Comparison of ENCODE assay signal across 9 mouse cellular contexts in the genomic region with DNA sequence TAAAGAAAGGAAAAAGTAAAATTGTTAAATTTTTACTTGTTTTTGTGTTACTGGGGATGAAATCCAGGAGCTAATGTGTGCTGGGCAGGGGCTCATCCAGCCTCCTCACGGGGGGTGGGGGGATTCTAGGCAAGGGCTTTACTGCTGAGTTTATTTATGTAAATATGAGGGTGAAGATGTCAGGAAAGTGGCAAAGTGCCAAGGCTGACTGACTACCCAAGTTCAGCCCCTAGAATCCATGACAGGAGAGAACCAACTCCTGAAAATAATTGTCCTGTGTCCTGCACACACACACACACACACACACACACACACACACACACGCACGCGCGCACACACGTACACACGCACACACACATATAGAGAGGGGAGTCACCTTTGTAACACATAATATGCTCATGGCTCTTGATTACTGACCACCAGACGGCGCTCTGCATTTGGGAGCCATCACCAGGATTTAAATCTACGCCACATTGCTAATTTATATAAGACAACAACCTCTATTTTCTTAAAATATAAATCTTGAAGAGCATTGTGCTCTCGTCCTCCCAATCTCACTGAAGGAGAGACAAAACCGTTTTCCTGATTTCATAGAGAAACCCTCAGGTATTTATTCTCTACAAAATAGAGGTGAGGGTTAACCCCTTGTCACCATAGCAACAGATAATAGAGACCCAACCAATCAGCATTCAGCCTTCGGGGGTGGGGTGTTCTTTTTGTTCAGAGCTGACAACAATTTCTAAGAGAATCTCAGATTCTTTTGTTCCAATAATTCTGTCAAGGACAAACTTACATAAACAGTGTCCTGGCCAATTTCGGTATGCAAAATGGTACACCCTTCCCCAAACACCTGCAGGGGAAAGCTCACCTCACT. TPM values are rescaled to one million over a fixed set of nuclear protein-coding genes. Genes with fewer than 3 reads are reported as not detected.
DNase-seq lines count a peak whose midpoint lies in the region; ATAC-seq and TF ChIP-seq lines count a peak whose summit lies in the region.
"Had no signal": no experiment of that assay in that cellular context is flagged by ENCODE, and none has a peak within 500 bp of the region (broad histone marks: within the 10 kb centered on the region; RNA-seq: fewer than 3 reads in every experiment).

No protein-coding gene starts in this region.

- 34% methylated on average over 14 of the region's 14 CpGs for WGBS in heart, postnatal 0 days
- 32% methylated on average over 14 of the region's 14 CpGs for WGBS in forebrain, embryonic 15.5 days
- WGBS in neural tube, embryonic 14.5 days, result 37% methylated on average over 14 of the region's 14 CpGs
- WGBS in intestine, embryonic 16.5 days, result 46% methylated on average over 14 of the region's 14 CpGs

- H3K4me1 ChIP-seq in heart, postnatal 0 days (ENCODE audit: control insufficient read depth, insufficient read depth), result no peaks in the 10 kb centered on the region
- peaks cover 35% of the 10 kb centered on the region for H3K4me1 ChIP-seq in forebrain, embryonic 15.5 days
- H3K4me1 ChIP-seq in neural tube, embryonic 14.5 days (ENCODE audit: control insufficient read depth, insufficient read depth, low read length), result 0 out of 2 replicates have a peak, but pooled peaks cover 4% of the 10 kb centered on the region
- H3K4me1 ChIP-seq in intestine, embryonic 16.5 days (ENCODE audit: control insufficient read depth, insufficient read depth, low read length), result no peaks in the 10 kb centered on the region

- ATAC-seq in heart, postnatal 0 days (ENCODE audit: insufficient read depth, low read depth), result no peak
- ATAC-seq in forebrain, embryonic 15.5 days (replicated peaks), result peak; percentile 61
- ATAC-seq in neural tube, embryonic 14.5 days (ENCODE audit: low read depth), result peak; percentile 70
- ATAC-seq in intestine, embryonic 16.5 days, result no peak

- no peak for TF ChIP-seq EP300 in heart, postnatal 0 days (IDR thresholded peaks at IDR 0.05; ENCODE audit: low read depth)

- intact Hi-C loops in left cerebral cortex, postnatal 25 days (cut with DNase I), result loop anchor here (1.0 to 5.0 kb wide), 4 partner anchors 17 to 133 kb away; no protein-coding TSS in a partner anchor

- no peak overlapping the region for H3K4me3 ChIP-seq in heart, postnatal 0 days (ENCODE audit: low read depth, low read length)
- H3K4me3 ChIP-seq in forebrain, embryonic 15.5 days, result no peak overlapping the region
- no peak overlapping the region for H3K4me3 ChIP-seq in neural tube, embryonic 14.5 days (ENCODE audit: low read depth, low read length)
- H3K4me3 ChIP-seq in intestine, embryonic 16.5 days (ENCODE audit: low read length), result no peak overlapping the region

- H3K4me2 ChIP-seq in heart, postnatal 0 days (ENCODE audit: low read depth, low read length), result no peak overlapping the region
- peak overlapping the region; percentile 19; the same call in 1 of the 2 replicates for H3K4me2 ChIP-seq in forebrain, embryonic 15.5 days (replicated peaks)
- H3K4me2 ChIP-seq in neural tube, embryonic 14.5 days (ENCODE audit: low read depth, low read length), result no peak overlapping the region
- no peak overlapping the region for H3K4me2 ChIP-seq in intestine, embryonic 16.5 days (ENCODE audit: low read depth, low read length)

- no peaks in the 10 kb centered on the region for H3K27me3 ChIP-seq in heart, postnatal 0 days (ENCODE audit: control insufficient read depth, insufficient read depth, low read length)
- H3K27me3 ChIP-seq in forebrain, embryonic 15.5 days, result no peaks in the 10 kb centered on the region
- H3K27me3 ChIP-seq in neural tube, embryonic 14.5 days (ENCODE audit: control insufficient read depth, insufficient read depth, low read length), result no peaks in the 10 kb centered on the region
- H3K27me3 ChIP-seq in intestine, embryonic 16.5 days (replicated peaks; ENCODE audit: control insufficient read depth, insufficient read depth, low read length), result no peaks in the 10 kb centered on the region

- H3K36me3 ChIP-seq in heart, postnatal 0 days (replicated peaks; ENCODE audit: control insufficient read depth, insufficient read depth, low read length), result no peaks in the 10 kb centered on the region
- H3K36me3 ChIP-seq in forebrain, embryonic 15.5 days, result no peaks in the 10 kb centered on the region
- H3K36me3 ChIP-seq in neural tube, embryonic 14.5 days (ENCODE audit: control insufficient read depth, insufficient read depth, low read length), result no peaks in the 10 kb centered on the region
- no peaks in the 10 kb centered on the region for H3K36me3 ChIP-seq in intestine, embryonic 16.5 days (ENCODE audit: control insufficient read depth, insufficient read depth, low read length)

- no peaks in the 10 kb centered on the region for H3K9me3 ChIP-seq in heart, postnatal 0 days (replicated peaks; ENCODE audit: control insufficient read depth, low read length)
- H3K9me3 ChIP-seq in forebrain, embryonic 15.5 days, result no peaks in the 10 kb centered on the region
- no peaks in the 10 kb centered on the region for H3K9me3 ChIP-seq in neural tube, embryonic 14.5 days (ENCODE audit: control insufficient read depth, low read length)
- no peaks in the 10 kb centered on the region for H3K9me3 ChIP-seq in intestine, embryonic 16.5 days (ENCODE audit: control insufficient read depth, low read length)

- no peak for DNase-seq in heart, postnatal 0 days (ENCODE audit: low spot score)
- no peak for DNase-seq in heart, adult 9 months (ENCODE audit: low spot score in 2 of 2)
- DNase-seq in B cell, adult 2 months, result peak; percentile 67 to 68
- peak; percentile 28 for DNase-seq in adipocyte (ENCODE audit: low spot score)
- DNase-seq in left cerebral cortex, postnatal 25 days (ENCODE audit: low spot score in 2 of 2), result peak; percentile 77 to 78

- peak; percentile 68 for TF ChIP-seq CTCF in heart, postnatal 0 days (IDR thresholded peaks at IDR 0.05; ENCODE audit: low read depth)

- H3K27ac ChIP-seq in heart, postnatal 0 days (ENCODE audit: low read depth), result no peak overlapping the region
- peak overlapping the region; percentile 77 for H3K27ac ChIP-seq in forebrain, embryonic 15.5 days (replicated peaks)
- peak overlapping the region; percentile 66 for H3K27ac ChIP-seq in neural tube, embryonic 14.5 days (ENCODE audit: low read depth, low read length)
- no peak overlapping the region for H3K27ac ChIP-seq in intestine, embryonic 16.5 days (ENCODE audit: low read length)

- no peak overlapping the region for H3K9ac ChIP-seq in heart, postnatal 0 days (replicated peaks; ENCODE audit: low read depth, low read length)
- no peak overlapping the region; the same call in 1 of the 2 replicates for H3K9ac ChIP-seq in forebrain, embryonic 15.5 days (replicated peaks)
- H3K9ac ChIP-seq in neural tube, embryonic 14.5 days (replicated peaks; ENCODE audit: low read depth, low read length), result no peak overlapping the region
- H3K9ac ChIP-seq in intestine, embryonic 16.5 days (ENCODE audit: low read depth, low read length), result no peak overlapping the region

RNA-seq across cellular contexts. Expression of gene Calm3, which starts 9.0 kb away (rescaled TPM):
- total RNA-seq in heart, postnatal 0 days (2014; rRNA removed; ENCODE audit: low replicate concordance), result 342 and 417 TPM in 2 replicates
- polyA plus RNA-seq in heart, postnatal 0 days (2015; fragmentation: Nextera tagmentation; extraction: Ambion mirVana), result 101 and 107 TPM in 2 replicates
- polyA plus RNA-seq in forebrain, embryonic 15.5 days (2015; fragmentation: Nextera tagmentation; extraction: Ambion mirVana), result 291 and 305 TPM in 2 replicates
- total RNA-seq in left cerebral cortex, postnatal 25 days (2021), result 1,000 to 10,000 TPM; 1,837 to 1,919 TPM
- polyA plus RNA-seq in neural tube, embryonic 14.5 days (2014; fragmentation: Nextera tagmentation; extraction: Ambion mirVana), result 412 and 503 TPM in 2 replicates
- 163 and 171 TPM in 2 replicates for polyA plus RNA-seq in intestine, embryonic 16.5 days (2015; fragmentation: Nextera tagmentation; extraction: Ambion mirVana)

RNA-seq across cellular contexts. Expression of gene Pnmal2, which starts 11.5 kb away (rescaled TPM):
- total RNA-seq in heart, postnatal 0 days (2014; rRNA removed; ENCODE audit: low replicate concordance), result 2.9 and 4.0 TPM in 2 replicates
- 3.0 and 3.4 TPM in 2 replicates for polyA plus RNA-seq in heart, postnatal 0 days (2015; fragmentation: Nextera tagmentation; extraction: Ambion mirVana)
- polyA plus RNA-seq in forebrain, embryonic 15.5 days (2015; fragmentation: Nextera tagmentation; extraction: Ambion mirVana), result 87.4 and 102 TPM in 2 replicates
- total RNA-seq in left cerebral cortex, postnatal 25 days (2021), result 100 to 1,000 TPM; 268 to 274 TPM
- 68.1 and 92.1 TPM in 2 replicates for polyA plus RNA-seq in neural tube, embryonic 14.5 days (2014; fragmentation: Nextera tagmentation; extraction: Ambion mirVana)
- polyA plus RNA-seq in intestine, embryonic 16.5 days (2015; fragmentation: Nextera tagmentation; extraction: Ambion mirVana), result 4.9 and 5.4 TPM in 2 replicates
- total RNA-seq: neutrophil, adult 5-6 weeks had no signal

RNA-seq across cellular contexts. Expression of gene Pnmal1, which starts 26.5 kb away (rescaled TPM):
- 0.08 TPM in 1 of 2 replicates, not detected in the other for total RNA-seq in heart, postnatal 0 days (2014; rRNA removed; ENCODE audit: low replicate concordance)
- polyA plus RNA-seq in heart, postnatal 0 days (2015; fragmentation: Nextera tagmentation; extraction: Ambion mirVana), result 0.04 TPM in 2 replicates
- polyA plus RNA-seq in forebrain, embryonic 15.5 days (2015; fragmentation: Nextera tagmentation; extraction: Ambion mirVana), result 47.9 and 53.1 TPM in 2 replicates
- 100 to 1,000 TPM; 107 to 115 TPM for total RNA-seq in left cerebral cortex, postnatal 25 days (2021)
- 60.1 and 60.7 TPM in 2 replicates for polyA plus RNA-seq in neural tube, embryonic 14.5 days (2014; fragmentation: Nextera tagmentation; extraction: Ambion mirVana)
- polyA plus RNA-seq in intestine, embryonic 16.5 days (2015; fragmentation: Nextera tagmentation; extraction: Ambion mirVana), result 2.7 and 2.9 TPM in 2 replicates
- total RNA-seq: neutrophil, adult 5-6 weeks had no signal

RNA-seq across cellular contexts. Expression of gene Ptgir, which starts 26.7 kb away (rescaled TPM):
- total RNA-seq in heart, postnatal 0 days (2014; rRNA removed; ENCODE audit: low replicate concordance), result 0.58 and 2.3 TPM in 2 replicates
- polyA plus RNA-seq in heart, postnatal 0 days (2015; fragmentation: Nextera tagmentation; extraction: Ambion mirVana), result 1.1 and 1.2 TPM in 2 replicates
- 0.13 and 0.29 TPM in 2 replicates for polyA plus RNA-seq in forebrain, embryonic 15.5 days (2015; fragmentation: Nextera tagmentation; extraction: Ambion mirVana)
- total RNA-seq in left cerebral cortex, postnatal 25 days (2021), result under 1 TPM; 0.14 to 0.16 TPM
- 1.2 TPM in 1 of 2 replicates, not detected in the other for polyA plus RNA-seq in neural tube, embryonic 14.5 days (2014; fragmentation: Nextera tagmentation; extraction: Ambion mirVana)
- 2.5 and 3.2 TPM in 2 replicates for polyA plus RNA-seq in intestine, embryonic 16.5 days (2015; fragmentation: Nextera tagmentation; extraction: Ambion mirVana)

RNA-seq across cellular contexts. Expression of gene Gng8, which starts 41.4 kb away (rescaled TPM):
- total RNA-seq in heart, postnatal 0 days (2014; rRNA removed; ENCODE audit: low replicate concordance), result 0.27 and 4.0 TPM in 2 replicates
- polyA plus RNA-seq in heart, postnatal 0 days (2015; fragmentation: Nextera tagmentation; extraction: Ambion mirVana), result 1.7 and 2.5 TPM in 2 replicates
- polyA plus RNA-seq in forebrain, embryonic 15.5 days (2015; fragmentation: Nextera tagmentation; extraction: Ambion mirVana), result 4.4 TPM in 2 replicates
- 1 to 10 TPM; 2.5 to 4.0 TPM for total RNA-seq in left cerebral cortex, postnatal 25 days (2021)
- polyA plus RNA-seq in neural tube, embryonic 14.5 days (2014; fragmentation: Nextera tagmentation; extraction: Ambion mirVana), result 0.39 and 9.8 TPM in 2 replicates
- polyA plus RNA-seq in intestine, embryonic 16.5 days (2015; fragmentation: Nextera tagmentation; extraction: Ambion mirVana), result 7.8 and 9.2 TPM in 2 replicates
- total RNA-seq: neutrophil, adult 5-6 weeks had no signal

Comparison
In these comparisons a context has a peak if more than half of its experiments do, and no peak if none do; other contexts are left out.
1. ATAC-seq: peak in forebrain, embryonic 15.5 days (single experiment) and neural tube, embryonic 14.5 days (single experiment); none in heart, postnatal 0 days (single experiment) and intestine, embryonic 16.5 days (single experiment).
2. DNase-seq: peak in B cell, adult 2 months (2 of 2), adipocyte (single experiment) and left cerebral cortex, postnatal 25 days (2 of 2); none in heart, postnatal 0 days (single experiment) and heart, adult 9 months (0 of 2).
3. H3K27ac ChIP-seq: peak in forebrain, embryonic 15.5 days (single experiment) and neural tube, embryonic 14.5 days (single experiment); none in heart, postnatal 0 days (single experiment) and intestine, embryonic 16.5 days (single experiment).
4. RNA of gene Pnmal2, which starts 11.5 kb away (polyA plus RNA-seq): 87.4 to 102 TPM in forebrain, embryonic 15.5 days and 68.1 to 92.1 TPM in neural tube, embryonic 14.5 days; 4.9 to 5.4 TPM in intestine, embryonic 16.5 days and 3.0 to 3.4 TPM in heart, postnatal 0 days; every median in the first group is over 10 times any median in the second.
5. RNA of gene Pnmal1, which starts 26.5 kb away (polyA plus RNA-seq): 60.1 to 60.7 TPM in neural tube, embryonic 14.5 days and 47.9 to 53.1 TPM in forebrain, embryonic 15.5 days; 2.7 to 2.9 TPM in intestine, embryonic 16.5 days and 0.04 TPM in heart, postnatal 0 days; every median in the first group is over 10 times any median in the second.